In the genomic region with DNA sequence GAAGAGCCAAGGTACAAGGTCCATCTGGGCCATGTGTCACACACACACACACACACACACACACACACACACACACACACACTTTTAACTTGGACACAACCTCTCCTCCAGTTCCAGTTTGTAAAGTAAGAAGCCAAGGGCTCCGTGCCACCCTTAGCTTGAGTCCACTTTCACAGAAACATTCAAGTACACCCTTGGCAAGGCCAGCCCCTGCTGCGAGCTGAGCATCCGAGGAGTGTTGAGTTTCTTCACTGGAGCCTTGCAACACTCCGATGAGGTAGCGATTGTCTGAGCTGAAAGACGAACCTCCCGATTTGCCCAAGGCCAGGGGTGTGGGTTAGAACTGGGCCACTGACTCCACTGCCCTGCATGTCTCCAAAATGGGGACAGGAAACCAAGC, we compare ENCODE assay signal across 19 mouse cellular contexts. TPM values are rescaled to one million over a fixed set of nuclear protein-coding genes. Genes with fewer than 3 reads are reported as not detected.
DNase-seq lines count a peak whose midpoint lies in the region; ATAC-seq and TF ChIP-seq lines count a peak whose summit lies in the region.
"Had no signal": no experiment of that assay in that cellular context is flagged by ENCODE, and none has a peak within 500 bp of the region (broad histone marks: within the 10 kb centered on the region; RNA-seq: fewer than 3 reads in every experiment).

No protein-coding gene starts in this region.

- no peak for TF ChIP-seq CTCF in lung, adult 2 months (IDR thresholded peaks at IDR 0.05; ENCODE audit: insufficient read depth, low read length)
- TF ChIP-seq CTCF in forebrain, postnatal 0 days (IDR thresholded peaks at IDR 0.05; ENCODE audit: low read depth): no peak

- H3K4me1 ChIP-seq in lung, adult 2 months (ENCODE audit: control insufficient read depth, insufficient read depth, low read length): peaks cover 41% of the 10 kb centered on the region
- peaks cover 53% of the 10 kb centered on the region for H3K4me1 ChIP-seq in lung, embryonic 16.5 days (replicated peaks; ENCODE audit: control insufficient read depth, insufficient read depth, low read length)
- peaks cover 14% of the 10 kb centered on the region; the same call in 1 of the 2 replicates for H3K4me1 ChIP-seq in forebrain, postnatal 0 days (ENCODE audit: insufficient read depth)
- H3K4me1 ChIP-seq: limb, embryonic 12.5 days had no signal

- ATAC-seq in lung, embryonic 16.5 days (ENCODE audit: low read depth): peak; percentile 3; the same call in 1 of the 2 replicates
- ATAC-seq in forebrain, postnatal 0 days: no peak
- ATAC-seq: forebrain, embryonic 14.5 days; intestine, postnatal 0 days had no signal

- no peak overlapping the region for H3K4me2 ChIP-seq in lung, embryonic 16.5 days (ENCODE audit: low read depth, low read length)
- H3K4me2 ChIP-seq in forebrain, postnatal 0 days (ENCODE audit: low read depth): no peak overlapping the region
- H3K4me2 ChIP-seq: embryonic facial prominence, embryonic 15.5 days; hindbrain, embryonic 13.5 days; limb, embryonic 12.5 days had no signal

- H3K27ac ChIP-seq in lung, embryonic 16.5 days (ENCODE audit: low read length): no peak overlapping the region
- no peak overlapping the region for H3K27ac ChIP-seq in forebrain, postnatal 0 days (ENCODE audit: low read depth, low read length)
- H3K27ac ChIP-seq: embryonic facial prominence, embryonic 15.5 days; hindbrain, embryonic 13.5 days; limb, embryonic 12.5 days; stomach, postnatal 0 days had no signal

- no peak overlapping the region for H3K9ac ChIP-seq in lung, embryonic 16.5 days (ENCODE audit: low read length)
- H3K9ac ChIP-seq in forebrain, postnatal 0 days: no peak overlapping the region
- H3K9ac ChIP-seq: embryonic facial prominence, embryonic 15.5 days; hindbrain, embryonic 13.5 days; limb, embryonic 12.5 days had no signal

- TF ChIP-seq POLR2A in lung, adult 2 months (IDR thresholded peaks at IDR 0.05; ENCODE audit: borderline replicate concordance, extremely low read depth, low read depth, low read length): no peak

- peak; percentile 68 to 83 for DNase-seq in lung, adult 18-20 months
- no peak for DNase-seq in lung, adult 2 months
- peak; percentile 89 for DNase-seq in gastrocnemius, adult 18-20 months (ENCODE audit: low spot score)
- no peak for DNase-seq in spleen, postnatal 36 days (ENCODE audit: low spot score in 2 of 2)
- no peak for DNase-seq in forebrain, postnatal 0 days
- no peak for DNase-seq in kidney, postnatal 14 days
- DNase-seq: cerebellum, adult 11-12 months; kidney, postnatal 36 days; spleen, adult 18-20 months; thymus, postnatal 36 days had no signal

- no peak overlapping the region for H3K4me3 ChIP-seq in lung, adult 2 months (replicated peaks; ENCODE audit: extremely low read depth, low read depth, low read length)
- no peak overlapping the region for H3K4me3 ChIP-seq in lung, embryonic 16.5 days (ENCODE audit: low read length)
- no peak overlapping the region for H3K4me3 ChIP-seq in forebrain, postnatal 0 days (ENCODE audit: low read depth, low read length)
- H3K4me3 ChIP-seq: embryonic facial prominence, embryonic 15.5 days; hindbrain, embryonic 13.5 days; limb, embryonic 12.5 days; megakaryocyte, embryonic 14.5 days had no signal

- no peaks in the 10 kb centered on the region for H3K36me3 ChIP-seq in lung, embryonic 16.5 days (ENCODE audit: control insufficient read depth, insufficient read depth, low read length)
- H3K36me3 ChIP-seq in forebrain, postnatal 0 days (ENCODE audit: insufficient read depth): no peaks in the 10 kb centered on the region
- H3K36me3 ChIP-seq: embryonic facial prominence, embryonic 15.5 days; hindbrain, embryonic 13.5 days; limb, embryonic 12.5 days had no signal

- WGBS in lung, adult 2 months: 50% methylated on average over 7 of the region's 7 CpGs
- 74% methylated on average over 7 of the region's 7 CpGs for WGBS in lung, embryonic 16.5 days
- WGBS in forebrain, postnatal 0 days: 82% methylated on average over 7 of the region's 7 CpGs

- H3K27me3 ChIP-seq in lung, embryonic 16.5 days (ENCODE audit: control insufficient read depth, insufficient read depth, low read depth, low read length): no peaks in the 10 kb centered on the region
- no peaks in the 10 kb centered on the region for H3K27me3 ChIP-seq in forebrain, postnatal 0 days (ENCODE audit: insufficient read depth, low read length)
- H3K27me3 ChIP-seq: CH12.LX; embryonic facial prominence, embryonic 15.5 days; hindbrain, embryonic 13.5 days; limb, embryonic 12.5 days had no signal

- H3K9me3 ChIP-seq in lung, embryonic 16.5 days (ENCODE audit: control insufficient read depth, low read length): no peaks in the 10 kb centered on the region
- no peaks in the 10 kb centered on the region for H3K9me3 ChIP-seq in forebrain, postnatal 0 days (ENCODE audit: low read length)
- H3K9me3 ChIP-seq: embryonic facial prominence, embryonic 15.5 days; hindbrain, embryonic 13.5 days; limb, embryonic 12.5 days had no signal

RNA-seq across cellular contexts. Expression of gene Smurf1, which starts 20.7 kb away (rescaled TPM):
- polyA plus RNA-seq in lung, adult 2 months (2012; rRNA removed): 33.5 and 34.1 TPM in 2 replicates
- 10 to 100 TPM in 1 of 2 experiments, 1 to 10 TPM in 1; 9.7 to 13.3 TPM for total RNA-seq in gastrocnemius, adult 18-20 months (2021)
- polyA plus RNA-seq in lung, embryonic 16.5 days (2015; fragmentation: Nextera tagmentation; extraction: Ambion mirVana): 9.5 and 15.6 TPM in 2 replicates
- total RNA-seq in forebrain, postnatal 0 days (2014; rRNA removed): 49.2 and 55.5 TPM in 2 replicates
- polyA plus RNA-seq in forebrain, postnatal 0 days (2015; fragmentation: Nextera tagmentation; extraction: Ambion mirVana): 15.3 and 21.6 TPM in 2 replicates

Comparison
In these comparisons a context has a peak if more than half of its experiments do, and no peak if none do; other contexts are left out.
1. DNase-seq: peak in lung, adult 18-20 months (2 of 2) and gastrocnemius, adult 18-20 months (single experiment); none in lung, adult 2 months (single experiment), spleen, postnatal 36 days (0 of 2), forebrain, postnatal 0 days (single experiment) and kidney, postnatal 14 days (single experiment).